Mouse (Mus musculus): Measurements from ENCODE around the gene Kpna6. TPM values are rescaled to one million over a fixed set of nuclear protein-coding genes. Genes with fewer than 3 reads are reported as not detected.

Gene Kpna6
- total and polyA plus RNA-seq, 2 experiments from 2014 or later: 11.2 to 60.5 TPM

DNA sequence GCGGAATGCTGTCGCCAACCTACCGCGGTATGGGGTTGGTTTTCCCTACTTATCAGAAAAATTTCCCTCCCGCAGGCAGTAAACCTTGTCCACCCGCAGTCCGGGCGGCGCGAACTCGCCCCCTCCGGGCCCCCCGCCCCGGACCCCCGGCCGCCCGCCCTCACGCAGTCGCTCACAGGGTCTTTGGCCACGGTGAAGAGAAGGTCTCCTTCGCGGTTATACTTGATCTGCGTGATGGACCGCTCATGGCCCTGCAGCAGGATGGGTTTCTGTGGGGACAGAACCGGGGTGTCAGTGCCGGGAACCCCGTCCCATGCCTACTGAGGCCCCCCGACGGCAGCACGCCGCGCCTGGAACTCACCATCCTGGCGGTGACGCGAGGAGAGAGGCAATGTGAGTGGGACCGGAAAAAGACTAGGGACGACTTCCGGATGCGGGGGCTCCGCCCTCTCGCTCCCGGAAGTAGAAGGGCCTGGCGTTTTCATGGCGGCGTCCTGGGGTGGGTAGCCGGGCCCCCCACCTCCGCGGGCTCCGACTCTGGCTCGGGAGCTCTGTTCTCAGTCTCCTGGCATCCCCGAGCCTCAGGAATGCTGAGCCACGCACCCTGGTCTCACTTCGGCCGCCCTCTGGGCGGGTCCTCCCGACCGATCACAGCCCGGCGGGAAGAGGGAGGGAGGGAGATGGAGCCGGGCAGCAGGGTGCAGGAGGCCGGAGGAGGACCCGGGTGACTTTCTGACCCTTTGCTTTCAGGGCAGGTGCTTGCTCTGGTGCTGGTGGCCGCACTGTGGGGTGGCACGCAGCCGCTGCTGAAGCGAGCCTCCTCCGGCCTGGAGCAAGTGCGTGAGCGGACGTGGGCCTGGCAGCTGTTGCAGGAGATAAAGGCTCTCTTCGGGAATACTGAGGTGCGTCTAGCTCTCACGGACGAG, 72.1 kb downstream of the Kpna6 start, which contains the start of the genes Eif3i and Tmem234:
TSS of gene Eif3i (minus strand) at position 416 of the 926 bp plus-strand sequence.
TSS of gene Tmem234 (plus strand) at position 436 of the 926 bp plus-strand sequence.
- WGBS: 2% methylated on average over 73 of the region's 74 CpGs
- peaks cover 26% of the 10 kb centered on the region for H3K36me3 ChIP-seq (ENCODE audit: insufficient read depth)

More for the DNA sequence above, 72.1 kb downstream of the Kpna6 start, which contains the start of the genes Eif3i and Tmem234:
- peak; percentile 99 for ATAC-seq
- no peaks in the 10 kb centered on the region for H3K27me3 ChIP-seq (ENCODE audit: insufficient read depth, low read length)
- H3K9ac ChIP-seq: peak within 1 kb of the TSS; percentile 86
- peak within 1 kb of the TSS; percentile 79 for H3K4me2 ChIP-seq (ENCODE audit: low read depth)
- peak; percentile 43 for TF ChIP-seq CTCF (IDR thresholded peaks at IDR 0.05; ENCODE audit: low read depth)
- H3K4me3 ChIP-seq (ENCODE audit: low read depth, low read length): peak within 1 kb of the TSS; percentile 77
- no peaks in the 10 kb centered on the region for H3K9me3 ChIP-seq (ENCODE audit: low read length)
- H3K27ac ChIP-seq (ENCODE audit: low read depth, low read length): peak within 1 kb of the TSS; percentile 77
- peak; percentile 89 for DNase-seq
- peaks cover 15% of the 10 kb centered on the region; the same call in 1 of the 2 replicates for H3K4me1 ChIP-seq (ENCODE audit: insufficient read depth)

Small RNAs within 50 kb of the gene (microRNA-seq; reads per million reads assigned to microRNA genes)
- gene Mir7016: 0.39 to 0.61 reads per million in 2 experiments

Other genes with a start within 250 kb of the Kpna6 start
- gene Zbtb8b, start 231.9 kb downstream of the Kpna6 start, total RNA-seq (2014; rRNA removed): 7.0 and 10.5 TPM in 2 replicates
- 6.0 and 9.2 TPM in 2 replicates for gene Zbtb8b, start 231.9 kb downstream of the Kpna6 start, polyA plus RNA-seq (2015; fragmentation: Nextera tagmentation; extraction: Ambion mirVana)
- gene Bsdc1, start 211.2 kb downstream of the Kpna6 start, total RNA-seq (2014; rRNA removed): 57.0 and 61.6 TPM in 2 replicates
- 25.6 and 28.4 TPM in 2 replicates for gene Bsdc1, start 211.2 kb downstream of the Kpna6 start, polyA plus RNA-seq (2015; fragmentation: Nextera tagmentation; extraction: Ambion mirVana)
- gene Tssk3, start 181.7 kb downstream of the Kpna6 start, total RNA-seq (2014; rRNA removed): 0.24 and 0.46 TPM in 2 replicates
- 0.62 and 0.98 TPM in 2 replicates for gene Tssk3, start 181.7 kb downstream of the Kpna6 start, polyA plus RNA-seq (2015; fragmentation: Nextera tagmentation; extraction: Ambion mirVana)
- 1.8 TPM in 1 of 2 replicates, not detected in the other for gene Fam229a, start 181.6 kb downstream of the Kpna6 start, total RNA-seq (2014; rRNA removed)
- 1.7 and 2.6 TPM in 2 replicates for gene Fam229a, start 181.6 kb downstream of the Kpna6 start, polyA plus RNA-seq (2015; fragmentation: Nextera tagmentation; extraction: Ambion mirVana)
- gene Marcksl1, start 159.2 kb downstream of the Kpna6 start, total RNA-seq (2014; rRNA removed): 1,946 and 1,960 TPM in 2 replicates
- gene Marcksl1, start 159.2 kb downstream of the Kpna6 start, polyA plus RNA-seq (2015; fragmentation: Nextera tagmentation; extraction: Ambion mirVana): 2,276 and 2,298 TPM in 2 replicates
- gene Hdac1, start 130.1 kb downstream of the Kpna6 start, total RNA-seq (2014; rRNA removed): 25.6 and 30.8 TPM in 2 replicates
- gene Hdac1, start 130.1 kb downstream of the Kpna6 start, polyA plus RNA-seq (2015; fragmentation: Nextera tagmentation; extraction: Ambion mirVana): 47.3 and 50.7 TPM in 2 replicates
- gene Lck, start 99.1 kb downstream of the Kpna6 start, total RNA-seq (2014; rRNA removed): 13.9 and 15.3 TPM in 2 replicates
- 14.9 and 17.0 TPM in 2 replicates for gene Lck, start 99.1 kb downstream of the Kpna6 start, polyA plus RNA-seq (2015; fragmentation: Nextera tagmentation; extraction: Ambion mirVana)
- gene Fam167b, start 94.2 kb downstream of the Kpna6 start, total RNA-seq (2014; rRNA removed): not detected in 2 replicates
- gene Fam167b, start 94.2 kb downstream of the Kpna6 start, polyA plus RNA-seq (2015; fragmentation: Nextera tagmentation; extraction: Ambion mirVana): 0.23 TPM in 1 of 2 replicates, not detected in the other
- 255 and 301 TPM in 2 replicates for gene Eif3i, start 72.1 kb downstream of the Kpna6 start, total RNA-seq (2014; rRNA removed)
- 226 and 261 TPM in 2 replicates for gene Eif3i, start 72.1 kb downstream of the Kpna6 start, polyA plus RNA-seq (2015; fragmentation: Nextera tagmentation; extraction: Ambion mirVana)
- gene Tmem234, start 72.1 kb downstream of the Kpna6 start, total RNA-seq (2014; rRNA removed): 151 and 155 TPM in 2 replicates
- 215 and 218 TPM in 2 replicates for gene Tmem234, start 72.1 kb downstream of the Kpna6 start, polyA plus RNA-seq (2015; fragmentation: Nextera tagmentation; extraction: Ambion mirVana)
- gene Dcdc2b, start 58.5 kb downstream of the Kpna6 start, total RNA-seq (2014; rRNA removed): 3.0 TPM in 1 of 2 replicates, not detected in the other
- 3.6 and 4.5 TPM in 2 replicates for gene Dcdc2b, start 58.5 kb downstream of the Kpna6 start, polyA plus RNA-seq (2015; fragmentation: Nextera tagmentation; extraction: Ambion mirVana)
- 25.9 and 31.5 TPM in 2 replicates for gene Iqcc, start 53.7 kb downstream of the Kpna6 start, total RNA-seq (2014; rRNA removed)
- 21.4 and 24.7 TPM in 2 replicates for gene Iqcc, start 53.7 kb downstream of the Kpna6 start, polyA plus RNA-seq (2015; fragmentation: Nextera tagmentation; extraction: Ambion mirVana)
- 89.2 and 120 TPM in 2 replicates for gene Ccdc28b, start 48.8 kb downstream of the Kpna6 start, total RNA-seq (2014; rRNA removed)
- gene Ccdc28b, start 48.8 kb downstream of the Kpna6 start, polyA plus RNA-seq (2015; fragmentation: Nextera tagmentation; extraction: Ambion mirVana): 144 and 146 TPM in 2 replicates
- gene Txlna, start 31.7 kb downstream of the Kpna6 start, total RNA-seq (2014; rRNA removed): 39.1 and 45.0 TPM in 2 replicates
- gene Txlna, start 31.7 kb downstream of the Kpna6 start, polyA plus RNA-seq (2015; fragmentation: Nextera tagmentation; extraction: Ambion mirVana): 22.4 and 28.4 TPM in 2 replicates
- 17.2 and 23.0 TPM in 2 replicates for gene Tmem39b, start 24.1 kb upstream of the Kpna6 start, total RNA-seq (2014; rRNA removed)
- gene Tmem39b, start 24.1 kb upstream of the Kpna6 start, polyA plus RNA-seq (2015; fragmentation: Nextera tagmentation; extraction: Ambion mirVana): 15.3 and 16.1 TPM in 2 replicates
- 108 and 128 TPM in 2 replicates for gene Khdrbs1, start 69.5 kb upstream of the Kpna6 start, total RNA-seq (2014; rRNA removed)
- gene Khdrbs1, start 69.5 kb upstream of the Kpna6 start, polyA plus RNA-seq (2015; fragmentation: Nextera tagmentation; extraction: Ambion mirVana): 90.5 and 105 TPM in 2 replicates
- 123 and 131 TPM in 2 replicates for gene Ptp4a2, start 138.5 kb upstream of the Kpna6 start, total RNA-seq (2014; rRNA removed)
- gene Ptp4a2, start 138.5 kb upstream of the Kpna6 start, polyA plus RNA-seq (2015; fragmentation: Nextera tagmentation; extraction: Ambion mirVana): 252 and 270 TPM in 2 replicates